Comparison of ENCODE assay signal across 10 mouse cellular contexts in genomic region chrX:18882088-18882783, GRCm38 (mm10).
DNase-seq lines count a peak whose midpoint lies in the region; ATAC-seq and TF ChIP-seq lines count a peak whose summit lies in the region.
"Had no signal": no experiment of that assay in that cellular context is flagged by ENCODE, and none has a peak within 500 bp of the region (broad histone marks: within the 10 kb centered on the region; RNA-seq: fewer than 3 reads in every experiment).

No protein-coding gene starts in this region.

- no peaks in the 10 kb centered on the region for H3K27me3 ChIP-seq in intestine, postnatal 0 days (replicated peaks; ENCODE audit: control insufficient read depth, insufficient read depth, low read length)
- H3K27me3 ChIP-seq in midbrain, embryonic 15.5 days (replicated peaks), result no peaks in the 10 kb centered on the region
- no peaks in the 10 kb centered on the region for H3K27me3 ChIP-seq in forebrain, embryonic 10.5 days (ENCODE audit: poor library complexity, severe bottlenecking)

- H3K4me2 ChIP-seq in intestine, postnatal 0 days (replicated peaks; ENCODE audit: low read depth), result no peak overlapping the region
- no peak overlapping the region for H3K4me2 ChIP-seq in midbrain, embryonic 15.5 days

- H3K4me1 ChIP-seq in intestine, postnatal 0 days (replicated peaks; ENCODE audit: control insufficient read depth, insufficient read depth, low read length), result no peaks in the 10 kb centered on the region
- H3K4me1 ChIP-seq in midbrain, embryonic 15.5 days, result no peaks in the 10 kb centered on the region
- H3K4me1 ChIP-seq in forebrain, embryonic 10.5 days, result no peaks in the 10 kb centered on the region

- peak; percentile 2 to 4 for DNase-seq in cerebellum, postnatal 10 days
- no peak for DNase-seq in cerebellum, adult 8-10 months
- peak; percentile 10 for DNase-seq in thymus, postnatal 4 days
- DNase-seq in thymus, adult 18-20 months, result no peak
- DNase-seq in lung, postnatal 36 days, result peak; percentile 55
- no peak for DNase-seq in forebrain, embryonic 10.5 days (ENCODE audit: extremely low spot score, low spot score)

- 37% methylated on average over 8 of the region's 8 CpGs for WGBS in intestine, postnatal 0 days
- 69% methylated on average over 8 of the region's 8 CpGs for WGBS in midbrain, embryonic 15.5 days
- 78% methylated on average over 8 of the region's 8 CpGs for WGBS in forebrain, embryonic 10.5 days

- H3K9me3 ChIP-seq in intestine, postnatal 0 days (ENCODE audit: control insufficient read depth), result no peaks in the 10 kb centered on the region
- no peaks in the 10 kb centered on the region for H3K9me3 ChIP-seq in midbrain, embryonic 15.5 days
- no peaks in the 10 kb centered on the region for H3K9me3 ChIP-seq in forebrain, embryonic 10.5 days

- no peak overlapping the region for H3K27ac ChIP-seq in intestine, postnatal 0 days (ENCODE audit: low read depth, low read length)
- H3K27ac ChIP-seq in midbrain, embryonic 15.5 days, result no peak overlapping the region
- H3K27ac ChIP-seq in forebrain, embryonic 10.5 days, result no peak overlapping the region
- H3K27ac ChIP-seq: liver, embryonic 14.5 days had no signal

- no peak for ATAC-seq in intestine, postnatal 0 days
- no peak for ATAC-seq in midbrain, embryonic 15.5 days (replicated peaks)

- H3K36me3 ChIP-seq in intestine, postnatal 0 days (ENCODE audit: control insufficient read depth, insufficient read depth), result no peaks in the 10 kb centered on the region
- no peaks in the 10 kb centered on the region for H3K36me3 ChIP-seq in midbrain, embryonic 15.5 days (replicated peaks)
- H3K36me3 ChIP-seq in forebrain, embryonic 10.5 days (replicated peaks), result no peaks in the 10 kb centered on the region

- TF ChIP-seq CTCF in intestine, postnatal 0 days (IDR thresholded peaks at IDR 0.05; ENCODE audit: low read depth), result peak; percentile 55

- H3K9ac ChIP-seq in intestine, postnatal 0 days (ENCODE audit: low read depth, low read length), result no peak overlapping the region
- H3K9ac ChIP-seq in midbrain, embryonic 15.5 days, result no peak overlapping the region
- H3K9ac ChIP-seq: liver, embryonic 14.5 days had no signal

- no peak overlapping the region for H3K4me3 ChIP-seq in intestine, postnatal 0 days (ENCODE audit: low read depth, low read length)
- no peak overlapping the region for H3K4me3 ChIP-seq in midbrain, embryonic 15.5 days
- no peak overlapping the region for H3K4me3 ChIP-seq in forebrain, embryonic 10.5 days
- H3K4me3 ChIP-seq: erythroblast, embryonic 14.5 days had no signal

Comparison
In these comparisons a context has a peak if more than half of its experiments do, and no peak if none do; other contexts are left out.
1. DNase-seq: peak in cerebellum, postnatal 10 days (2 of 2), thymus, postnatal 4 days (single experiment) and lung, postnatal 36 days (single experiment); none in cerebellum, adult 8-10 months (single experiment), thymus, adult 18-20 months (0 of 2) and forebrain, embryonic 10.5 days (single experiment).